Mouse (Mus musculus): ENCODE results near the gene Pcsk5.
"Not testable (repeated sequence)": the region's sequence is repeated elsewhere in the genome, so short reads cannot be mapped to it uniquely, and the experiment has no call there.

Pcsk5 gene

GRCm38 (mm10) chr19:17566097-17566496, 271.3 kb downstream of the Pcsk5 start:
- no peak for DNase-seq

GRCm38 (mm10) chr19:17558764-17559163, 278.7 kb downstream of the Pcsk5 start:
- DNase-seq = no peak

GRCm38 (mm10) chr19:17555159-17555558, 282.3 kb downstream of the Pcsk5 start:
- DNase-seq = no peak

GRCm38 (mm10) chr19:17554571-17554970, 282.9 kb downstream of the Pcsk5 start:
- DNase-seq = no peak

- no peak for DNase-seq
Observed at GRCm38 (mm10) chr19:17553396-17554100, 283.9 kb downstream of the Pcsk5 start.

- no peak for DNase-seq
Observed at GRCm38 (mm10) chr19:17528746-17529532, 308.5 kb downstream of the Pcsk5 start.

GRCm38 (mm10) chr19:17525558-17525957, 311.9 kb downstream of the Pcsk5 start:
- DNase-seq = no peak

- no peak for DNase-seq
Observed at GRCm38 (mm10) chr19:17514456-17514855, 323.0 kb downstream of the Pcsk5 start.

- DNase-seq = no peak
Observed at GRCm38 (mm10) chr19:17511283-17511682, 326.1 kb downstream of the Pcsk5 start.

GRCm38 (mm10) chr19:17504212-17504611, 333.2 kb downstream of the Pcsk5 start:
- no peak for DNase-seq

GRCm38 (mm10) chr19:17498586-17499235, 338.7 kb downstream of the Pcsk5 start:
- no peak for DNase-seq

GRCm38 (mm10) chr19:17496131-17496530, 341.3 kb downstream of the Pcsk5 start:
- no peak for DNase-seq

- DNase-seq = no peak
Observed at GRCm38 (mm10) chr19:17491822-17492544, 345.4 kb downstream of the Pcsk5 start.

- DNase-seq = no peak
Observed at GRCm38 (mm10) chr19:17491322-17491721, 346.1 kb downstream of the Pcsk5 start.

- no peak for DNase-seq
Observed at GRCm38 (mm10) chr19:17489866-17490141, 347.6 kb downstream of the Pcsk5 start.

- DNase-seq = no peak
Observed at GRCm38 (mm10) chr19:17489041-17489865, 348.2 kb downstream of the Pcsk5 start.

- no peak for DNase-seq
Observed at GRCm38 (mm10) chr19:17482126-17482790, 355.2 kb downstream of the Pcsk5 start.

- DNase-seq = no peak
Observed at GRCm38 (mm10) chr19:17479471-17479870, 358.0 kb downstream of the Pcsk5 start.

GRCm38 (mm10) chr19:17476021-17476420, 361.4 kb downstream of the Pcsk5 start:
- DNase-seq = no peak

- not testable (repeated sequence) for DNase-seq
Observed at GRCm38 (mm10) chr19:17473138-17473537, 364.3 kb downstream of the Pcsk5 start.

- DNase-seq = no peak
Observed at GRCm38 (mm10) chr19:17471861-17472260, 365.6 kb downstream of the Pcsk5 start.

GRCm38 (mm10) chr19:17471196-17471595, 366.2 kb downstream of the Pcsk5 start:
- no peak for DNase-seq

Data from B cell, adult 2 months (primary cell).